Mouse (Mus musculus): ENCODE results near the gene Trim31. TPM values are rescaled to one million over a fixed set of nuclear protein-coding genes. Genes with fewer than 3 reads are reported as not detected.
A peak's percentile ranks its signal among the peaks of the same experiment; 100 is the strongest.

The Trim31 gene
- polyA plus RNA-seq, 1 experiment = not detected

- Histone ChIP-seq H3K79me2 (ENCODE audit: control insufficient read depth, insufficient read depth) (peaks cover 47% of the 10 kb centered on the region), H3K27me3 (ENCODE audit: control insufficient read depth, insufficient read depth, insufficient read length) (no peaks in the 10 kb centered on the region), H3K79me3 (ENCODE audit: low read depth) (peaks cover 34% of the 10 kb centered on the region), H3K4me3 (ENCODE audit: insufficient read depth, poor library complexity, severe bottlenecking) (no peak overlapping the region), H3K36me3 (ENCODE audit: control insufficient read depth, insufficient read depth) (peaks cover 50% of the 10 kb centered on the region), H3ac (ENCODE audit: control insufficient read depth, insufficient read length, low read depth) (no peak overlapping the region)
- TF ChIP-seq USF1 (IDR thresholded peaks at IDR 0.05; ENCODE audit: low read depth) (no peak), CEBPB (IDR thresholded peaks at IDR 0.05; ENCODE audit: low read depth) (no peak), MYOD1 (IDR thresholded peaks at IDR 0.05; ENCODE audit: control insufficient read depth, insufficient read length, low read depth) (no peak), FOSL1 (IDR thresholded peaks at IDR 0.05; ENCODE audit: insufficient read depth, low read length, poor library complexity, severe bottlenecking) (no peak), MYOG (IDR thresholded peaks at IDR 0.05; ENCODE audit: control insufficient read depth, extremely low read depth, insufficient read length) (no peak), MAX (IDR thresholded peaks at IDR 0.05) (no peak), CTCF (IDR thresholded peaks at IDR 0.05; ENCODE audit: control insufficient read depth, insufficient read depth, insufficient read length) (no peak)
These were observed 55.1 kb downstream of the Trim31 start for GRCm38 (mm10) chr17:36953062-36953461.

- peaks cover 37% of the 10 kb centered on the region for H3K79me2 ChIP-seq (ENCODE audit: control insufficient read depth, insufficient read depth)
- H3K4me3 ChIP-seq (ENCODE audit: insufficient read depth, poor library complexity, severe bottlenecking) = peak within 1 kb of the TSS; percentile 63
- peaks cover 15% of the 10 kb centered on the region for H3K79me3 ChIP-seq (ENCODE audit: low read depth)
- H3ac ChIP-seq (ENCODE audit: control insufficient read depth, insufficient read length, low read depth) = peak within 1 kb of the TSS; percentile 78
- no peaks in the 10 kb centered on the region for H3K27me3 ChIP-seq (ENCODE audit: control insufficient read depth, insufficient read depth, insufficient read length)
- TF ChIP-seq MAX (IDR thresholded peaks at IDR 0.05) (peak; percentile 66), MYOG (IDR thresholded peaks at IDR 0.05; ENCODE audit: control insufficient read depth, extremely low read depth, insufficient read length) (no peak)
- H3K36me3 ChIP-seq (ENCODE audit: control insufficient read depth, insufficient read depth) = peaks cover 32% of the 10 kb centered on the region
These were observed 60.3 kb downstream of the Trim31 start, which contains the start of the genes Znrd1 and Znrd1as for GRCm38 (mm10) chr17:36957999-36958743. Gene Znrd1 (minus strand): TSS chr17:36958559. Gene Znrd1as (plus strand): TSS chr17:36958592.

GRCm38 (mm10) chr17:36958884-36959283 is 61.0 kb downstream of the Trim31 start:
- no peak for TF ChIP-seq CEBPB (IDR thresholded peaks at IDR 0.05; ENCODE audit: low read depth)
- no peak for TF ChIP-seq USF1 (IDR thresholded peaks at IDR 0.05; ENCODE audit: low read depth)
- no peak for TF ChIP-seq MYOD1 (IDR thresholded peaks at IDR 0.05; ENCODE audit: control insufficient read depth, insufficient read length, low read depth)
- TF ChIP-seq FOSL1 (IDR thresholded peaks at IDR 0.05; ENCODE audit: insufficient read depth, low read length, poor library complexity, severe bottlenecking) = no peak
- no peak for TF ChIP-seq MYOG (IDR thresholded peaks at IDR 0.05; ENCODE audit: control insufficient read depth, extremely low read depth, insufficient read length)
- no peak for TF ChIP-seq MAX (IDR thresholded peaks at IDR 0.05)
- TF ChIP-seq CTCF (IDR thresholded peaks at IDR 0.05; ENCODE audit: control insufficient read depth, insufficient read depth, insufficient read length) = no peak
- peak overlapping the region; percentile 78 for H3ac ChIP-seq (ENCODE audit: control insufficient read depth, insufficient read length, low read depth)
- no peaks in the 10 kb centered on the region for H3K27me3 ChIP-seq (ENCODE audit: control insufficient read depth, insufficient read depth, insufficient read length)
- peaks cover 25% of the 10 kb centered on the region for H3K36me3 ChIP-seq (ENCODE audit: control insufficient read depth, insufficient read depth)
- H3K4me3 ChIP-seq (ENCODE audit: insufficient read depth, poor library complexity, severe bottlenecking) = peak overlapping the region; percentile 63
- peaks cover 15% of the 10 kb centered on the region for H3K79me3 ChIP-seq (ENCODE audit: low read depth)
- H3K79me2 ChIP-seq (ENCODE audit: control insufficient read depth, insufficient read depth) = peaks cover 37% of the 10 kb centered on the region

Other genes with a start within 250 kb of the Trim31 start
- not detected for gene H2-M1, start 225.9 kb upstream of the Trim31 start, polyA plus RNA-seq (2012; fragmentation: generic; extraction: Trizol)
- not detected for gene H2-M10.5, start 125.2 kb upstream of the Trim31 start, polyA plus RNA-seq (2012; fragmentation: generic; extraction: Trizol)
- not detected for gene H2-M10.6, start 85.9 kb upstream of the Trim31 start, polyA plus RNA-seq (2012; fragmentation: generic; extraction: Trizol)
- gene Trim26, start 61.0 kb upstream of the Trim31 start, polyA plus RNA-seq (2012; fragmentation: generic; extraction: Trizol) = 15.0 TPM
- gene Trim15, start 30.9 kb upstream of the Trim31 start, polyA plus RNA-seq (2012; fragmentation: generic; extraction: Trizol) = 0.04 TPM
- not detected for gene Trim10, start 28.5 kb upstream of the Trim31 start, polyA plus RNA-seq (2012; fragmentation: generic; extraction: Trizol)
- gene Trim40, start 8.0 kb upstream of the Trim31 start, polyA plus RNA-seq (2012; fragmentation: generic; extraction: Trizol) = not detected
- 0.02 TPM for gene Rnf39, start 44.8 kb downstream of the Trim31 start, polyA plus RNA-seq (2012; fragmentation: generic; extraction: Trizol)
- gene Ppp1r11, start 53.6 kb downstream of the Trim31 start, polyA plus RNA-seq (2012; fragmentation: generic; extraction: Trizol) = 181 TPM
- 93.2 TPM for gene Znrd1, start 60.4 kb downstream of the Trim31 start, polyA plus RNA-seq (2012; fragmentation: generic; extraction: Trizol)
- 3.2 TPM for gene Znrd1as, start 60.5 kb downstream of the Trim31 start, polyA plus RNA-seq (2012; fragmentation: generic; extraction: Trizol)
- gene 2410137M14Rik, start 83.1 kb downstream of the Trim31 start, polyA plus RNA-seq (2012; fragmentation: generic; extraction: Trizol) = not detected
- gene H2-M5, start 91.4 kb downstream of the Trim31 start, polyA plus RNA-seq (2012; fragmentation: generic; extraction: Trizol) = 0.06 TPM
- 11.6 TPM for gene Zfp57, start 103.0 kb downstream of the Trim31 start, polyA plus RNA-seq (2012; fragmentation: generic; extraction: Trizol)
- 0.02 TPM for gene Mog, start 125.3 kb downstream of the Trim31 start, polyA plus RNA-seq (2012; fragmentation: generic; extraction: Trizol)
- gene Gabbr1, start 147.8 kb downstream of the Trim31 start, polyA plus RNA-seq (2012; fragmentation: generic; extraction: Trizol) = 6.1 TPM
- not detected for gene Olfr90, start 190.4 kb downstream of the Trim31 start, polyA plus RNA-seq (2012; fragmentation: generic; extraction: Trizol)
- gene Olfr91, start 200.2 kb downstream of the Trim31 start, polyA plus RNA-seq (2012; fragmentation: generic; extraction: Trizol) = not detected
- not detected for gene Olfr92, start 222.0 kb downstream of the Trim31 start, polyA plus RNA-seq (2012; fragmentation: generic; extraction: Trizol)

All from C2C12 (cell line).